Mouse (Mus musculus) large intestine, adult 2 months (tissue): ENCODE results near the gene Gm17190. TPM values are rescaled to one million over a fixed set of nuclear protein-coding genes. Genes with fewer than 3 reads are reported as not detected.

Source experiments
- polyA plus RNA-seq: library from polyadenylated mRNA; depleted of rRNA; stranded (reverse); fragments of >200 nt; gene quantifications from 2 replicates; pipeline ENCODE4 v1.2.3, GENCODE M21; 2012; rRNA removed

The Gm17190 gene
- polyA plus RNA-seq, 1 experiment, result not detected

Other genes starting within 250 kb of the Gm17190 start
- 20.4 and 47.6 TPM in 2 replicates for gene Iqgap2, start 190.1 kb upstream of the Gm17190 start, polyA plus RNA-seq
- 0.07 and 1.4 TPM in 2 replicates for gene Gm20075, start 678 bp upstream of the Gm17190 start, polyA plus RNA-seq
- gene Sv2c, start 50.5 kb downstream of the Gm17190 start, polyA plus RNA-seq, result 0.29 and 0.43 TPM in 2 replicates